Mouse (Mus musculus) C2C12 (cell line): ENCODE results near the gene Pdgfd.

Experiments
- CTCF ChIP-seq: IDR thresholded peaks from one replicate; pipeline ENCODE4 v1.5.1; 2011; ENCODE audit not compliant: control insufficient read depth, insufficient read depth, insufficient read length
- MAX ChIP-seq: IDR thresholded peaks from one replicate; pipeline ENCODE4 v1.6.1; 2011; ENCODE audit warnings: mild to moderate bottlenecking, control low read depth

GRCm38 (mm10) chr9:6168391-6169037 is at the start of gene Pdgfd:
- TF ChIP-seq CTCF = peak; percentile 66
- TF ChIP-seq MAX = no peak
